ENCODE assay signal across 8 mouse cellular contexts in the genomic region with DNA sequence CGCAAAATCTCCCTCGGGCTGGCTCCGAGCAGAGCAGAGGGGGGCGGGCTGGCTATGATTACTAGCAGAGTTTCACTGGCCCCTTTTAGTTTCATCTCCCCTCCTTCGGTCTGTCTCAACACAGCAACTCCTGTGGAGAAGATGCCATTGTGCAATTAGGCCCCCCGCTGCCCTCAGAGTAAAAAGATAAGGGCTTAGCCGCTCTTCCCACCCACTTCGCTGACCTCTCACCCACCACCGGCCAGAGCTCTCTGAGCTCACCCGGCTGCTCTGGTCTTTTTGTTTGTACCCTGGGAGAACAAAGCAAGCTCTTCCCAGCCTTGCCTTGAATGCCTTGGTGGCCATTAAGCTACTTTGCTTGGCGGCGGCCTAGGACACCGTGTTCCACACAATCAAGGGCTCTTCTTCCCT. TPM values are rescaled to one million over a fixed set of nuclear protein-coding genes. Genes with fewer than 3 reads are reported as not detected.
DNase-seq lines count a peak whose midpoint lies in the region; ATAC-seq and TF ChIP-seq lines count a peak whose summit lies in the region.
"Had no signal": no experiment of that assay in that cellular context is flagged by ENCODE, and none has a peak within 500 bp of the region (broad histone marks: within the 10 kb centered on the region; RNA-seq: fewer than 3 reads in every experiment).

No protein-coding gene starts in this region.

- peak overlapping the region; percentile 26 for H3K27ac ChIP-seq in embryonic facial prominence, embryonic 10.5 days (replicated peaks)
- no peak overlapping the region for H3K27ac ChIP-seq in hindbrain, postnatal 0 days
- no peak overlapping the region for H3K27ac ChIP-seq in neural tube, embryonic 12.5 days
- H3K27ac ChIP-seq: limb, embryonic 15.5 days had no signal

- H3K9me3 ChIP-seq in embryonic facial prominence, embryonic 10.5 days, result no peaks in the 10 kb centered on the region
- H3K9me3 ChIP-seq in hindbrain, postnatal 0 days (ENCODE audit: low read length), result no peaks in the 10 kb centered on the region
- no peaks in the 10 kb centered on the region for H3K9me3 ChIP-seq in neural tube, embryonic 12.5 days
- H3K9me3 ChIP-seq: limb, embryonic 15.5 days had no signal

- WGBS in embryonic facial prominence, embryonic 10.5 days, result 22% methylated on average over 13 of the region's 13 CpGs
- WGBS in hindbrain, postnatal 0 days, result 35% methylated on average over 13 of the region's 13 CpGs
- 34% methylated on average over 13 of the region's 13 CpGs for WGBS in neural tube, embryonic 12.5 days

- peaks cover 13% of the 10 kb centered on the region for H3K4me1 ChIP-seq in embryonic facial prominence, embryonic 10.5 days
- no peaks in the 10 kb centered on the region for H3K4me1 ChIP-seq in hindbrain, postnatal 0 days (ENCODE audit: insufficient read depth, low read length)
- H3K4me1 ChIP-seq in neural tube, embryonic 12.5 days, result no peaks in the 10 kb centered on the region
- H3K4me1 ChIP-seq: limb, embryonic 15.5 days had no signal

- peak; percentile 5 to 13 for DNase-seq in kidney, postnatal 4 days
- no peak for DNase-seq in kidney, adult 8-10 months
- peak; percentile 56 for DNase-seq in embryonic facial prominence, embryonic 10.5 days (ENCODE audit: low spot score)
- DNase-seq in hindbrain, postnatal 0 days (ENCODE audit: low spot score), result peak; percentile 11
- DNase-seq in layer of hippocampus, postnatal 14 days (ENCODE audit: low spot score in 2 of 2), result no peak
- no peak for DNase-seq in left cerebral cortex, adult 9 months (ENCODE audit: low spot score in 2 of 2)

- H3K27me3 ChIP-seq in embryonic facial prominence, embryonic 10.5 days (replicated peaks; ENCODE audit: low read depth, poor library complexity, severe bottlenecking), result peaks cover 14% of the 10 kb centered on the region
- H3K27me3 ChIP-seq in hindbrain, postnatal 0 days (ENCODE audit: insufficient read depth, low read length), result no peaks in the 10 kb centered on the region
- H3K27me3 ChIP-seq in neural tube, embryonic 12.5 days (replicated peaks), result no peaks in the 10 kb centered on the region

- H3K4me3 ChIP-seq in embryonic facial prominence, embryonic 10.5 days, result peak overlapping the region; percentile 16; the same call in 1 of the 2 replicates
- no peak overlapping the region for H3K4me3 ChIP-seq in hindbrain, postnatal 0 days (ENCODE audit: low read length)
- H3K4me3 ChIP-seq in neural tube, embryonic 12.5 days, result no peak overlapping the region
- H3K4me3 ChIP-seq: limb, embryonic 15.5 days had no signal

- peak; percentile 40; the same call in 1 of the 2 replicates for ATAC-seq in hindbrain, postnatal 0 days
- no peak for ATAC-seq in neural tube, embryonic 12.5 days (ENCODE audit: low FRiP score, low read depth)

- no peak overlapping the region for H3K4me2 ChIP-seq in hindbrain, postnatal 0 days (ENCODE audit: low read depth, low read length)
- H3K4me2 ChIP-seq in neural tube, embryonic 12.5 days (replicated peaks), result peak overlapping the region; percentile 31; the same call in 1 of the 2 replicates
- H3K4me2 ChIP-seq: limb, embryonic 15.5 days had no signal

- no peak overlapping the region for H3K9ac ChIP-seq in hindbrain, postnatal 0 days (replicated peaks; ENCODE audit: low read length)
- no peak overlapping the region for H3K9ac ChIP-seq in neural tube, embryonic 12.5 days
- H3K9ac ChIP-seq: limb, embryonic 15.5 days had no signal

- TF ChIP-seq CTCF in hindbrain, postnatal 0 days (IDR thresholded peaks at IDR 0.05; ENCODE audit: low read depth), result no peak

- H3K36me3 ChIP-seq in embryonic facial prominence, embryonic 10.5 days (replicated peaks), result no peaks in the 10 kb centered on the region
- no peaks in the 10 kb centered on the region for H3K36me3 ChIP-seq in hindbrain, postnatal 0 days (ENCODE audit: insufficient read depth, low read length)
- H3K36me3 ChIP-seq in neural tube, embryonic 12.5 days, result no peaks in the 10 kb centered on the region
- H3K36me3 ChIP-seq: limb, embryonic 15.5 days had no signal

RNA-seq across cellular contexts. Expression of a gene that starts 32.8 kb away (rescaled TPM):
- polyA plus RNA-seq in embryonic facial prominence, embryonic 10.5 days (2016; fragmentation: Nextera tagmentation; extraction: Ambion mirVana), result 414 and 415 TPM in 2 replicates
- 97.1 and 112 TPM in 2 replicates for total RNA-seq in hindbrain, postnatal 0 days (2014; rRNA removed)
- 254 TPM in 2 replicates for polyA plus RNA-seq in hindbrain, postnatal 0 days (2015; fragmentation: Nextera tagmentation; extraction: Ambion mirVana)
- polyA plus RNA-seq in neural tube, embryonic 12.5 days (2016; fragmentation: Nextera tagmentation; extraction: Ambion mirVana), result 240 and 247 TPM in 2 replicates
- 100 to 1,000 TPM; 150 to 153 TPM for total RNA-seq in layer of hippocampus, postnatal 14 days (2021)

Comparison
In these comparisons a context has a peak if more than half of its experiments do, and no peak if none do; other contexts are left out.
1. DNase-seq: peak in kidney, postnatal 4 days (2 of 2), embryonic facial prominence, embryonic 10.5 days (single experiment) and hindbrain, postnatal 0 days (single experiment); none in kidney, adult 8-10 months (0 of 2), layer of hippocampus, postnatal 14 days (0 of 2) and left cerebral cortex, adult 9 months (0 of 2).